Mouse (Mus musculus): ENCODE measurements at regions not wholly inside any gene's neighbourhood (a gene's known extent, or its start where the extent isn't known, plus 50 kb on each side); places are given as distances from the start of the nearest gene placed in this dataset.

DNA sequence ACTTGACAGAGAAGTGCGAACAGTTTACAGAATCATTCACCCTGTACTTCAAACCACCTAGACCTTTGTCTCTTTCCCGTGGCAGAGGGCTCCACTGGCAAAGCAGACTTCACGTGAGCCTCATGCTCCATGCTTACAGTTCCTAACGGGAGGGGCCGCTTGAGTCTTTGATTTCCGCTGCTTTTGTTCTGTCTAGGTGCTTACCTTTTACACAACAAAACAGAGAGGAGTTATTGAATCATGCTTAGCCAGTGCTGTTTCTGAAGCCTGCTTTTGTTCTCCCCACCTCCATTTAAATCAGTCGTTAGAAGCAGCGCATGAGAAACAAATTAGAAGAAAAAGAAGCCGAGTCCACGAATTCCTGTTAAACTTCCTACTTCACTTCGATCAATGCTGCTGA, 61.9 kb upstream of the Ubash3b start:
- Histone ChIP-seq H3K36me3 (no peaks in the 10 kb centered on the region), H3K27me3 (ENCODE audit: low read depth, poor library complexity, severe bottlenecking) (no peaks in the 10 kb centered on the region), H3K9me3 (replicated peaks) (no peaks in the 10 kb centered on the region), H3K27ac (peak overlapping the region; percentile 82), H3K4me1 (peaks cover 54% of the 10 kb centered on the region), H3K4me3 (no peak overlapping the region)
- WGBS = 75% methylated on average over 11 of the region's 11 CpGs
- no peak for DNase-seq (ENCODE audit: low spot score)

DNA sequence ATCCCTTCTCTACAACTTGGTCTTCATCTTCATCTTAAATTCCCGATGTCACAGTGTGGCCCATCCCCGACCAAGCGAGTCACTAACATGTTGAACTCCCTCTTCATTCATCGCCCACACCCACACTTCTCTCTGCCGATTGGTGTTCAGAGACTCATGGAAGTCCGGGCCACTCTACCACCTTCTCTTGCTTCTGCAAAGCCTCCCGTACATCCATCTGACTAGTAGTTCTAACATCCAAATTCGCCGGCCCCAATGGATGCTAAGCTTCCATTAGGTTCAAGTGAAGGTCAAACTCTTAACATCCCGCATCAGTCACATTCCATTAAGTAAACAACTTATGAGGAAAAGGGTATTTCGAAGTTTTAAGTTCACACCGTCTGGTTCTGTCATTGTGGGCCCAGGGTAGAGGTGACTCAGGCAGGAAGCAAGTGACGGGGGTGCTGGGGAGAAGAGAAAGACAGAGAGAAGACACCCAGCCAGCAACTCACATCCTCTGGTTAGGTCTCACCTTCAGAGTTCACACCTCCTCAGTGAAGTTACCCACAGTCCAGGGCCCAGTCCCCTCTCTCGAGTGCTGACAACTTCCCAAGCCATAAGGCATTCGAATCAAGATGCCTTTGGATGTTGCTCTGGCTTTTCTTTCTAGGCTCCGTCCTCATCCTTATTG, 61.0 kb upstream of the Ubash3b start:
- H3K36me3 ChIP-seq = no peaks in the 10 kb centered on the region
- 82% methylated on average over 16 of the region's 16 CpGs for WGBS
- H3K4me1 ChIP-seq = peaks cover 45% of the 10 kb centered on the region
- H3K27me3 ChIP-seq (ENCODE audit: low read depth, poor library complexity, severe bottlenecking) = no peaks in the 10 kb centered on the region
- no peaks in the 10 kb centered on the region for H3K9me3 ChIP-seq (replicated peaks)
- peak overlapping the region; percentile 82 for H3K27ac ChIP-seq
- peak; percentile 16 for DNase-seq (ENCODE audit: low spot score)
- no peak overlapping the region for H3K4me3 ChIP-seq

DNA sequence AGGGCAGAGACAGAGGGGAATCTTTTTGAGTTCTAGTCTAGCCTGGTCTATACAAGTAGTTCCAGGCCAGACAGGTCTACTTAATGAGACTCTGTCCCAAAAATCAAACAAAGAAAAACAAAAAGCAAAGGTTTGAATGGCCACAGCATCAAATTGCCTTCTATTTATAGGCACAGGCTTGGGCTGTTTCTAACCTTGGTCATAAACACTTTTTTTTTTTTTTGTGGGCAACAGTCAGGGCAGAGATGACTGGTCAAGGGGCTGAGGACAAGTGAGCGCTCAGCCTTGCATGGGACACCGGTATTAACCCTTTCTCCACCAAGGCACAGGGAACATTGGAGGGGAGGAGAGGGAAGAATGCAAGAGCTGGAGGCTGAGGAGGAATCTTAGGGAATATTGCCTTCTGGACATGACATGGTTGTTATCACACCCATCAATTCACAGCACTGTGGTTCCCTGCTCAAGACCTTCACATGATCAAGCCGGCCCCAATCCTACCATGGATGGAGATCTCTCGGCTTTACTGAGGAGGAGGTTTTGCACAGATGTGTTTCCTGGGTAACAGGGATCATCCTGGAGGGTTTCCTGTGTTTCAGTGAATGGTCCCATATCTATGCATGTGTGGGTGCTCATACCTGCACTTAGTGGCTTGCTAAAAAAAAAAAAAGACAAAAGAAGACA, 59.8 kb upstream of the Ubash3b start:
- no peaks in the 10 kb centered on the region for H3K27me3 ChIP-seq (ENCODE audit: low read depth, poor library complexity, severe bottlenecking)
- no peaks in the 10 kb centered on the region for H3K9me3 ChIP-seq (replicated peaks)
- H3K36me3 ChIP-seq = no peaks in the 10 kb centered on the region
- peak overlapping the region; percentile 66 for H3K27ac ChIP-seq
- DNase-seq (ENCODE audit: low spot score) = no peak
- H3K4me1 ChIP-seq = peaks cover 40% of the 10 kb centered on the region
- no peak overlapping the region for H3K4me3 ChIP-seq
- WGBS = 77% methylated on average over 4 of the region's 4 CpGs

DNA sequence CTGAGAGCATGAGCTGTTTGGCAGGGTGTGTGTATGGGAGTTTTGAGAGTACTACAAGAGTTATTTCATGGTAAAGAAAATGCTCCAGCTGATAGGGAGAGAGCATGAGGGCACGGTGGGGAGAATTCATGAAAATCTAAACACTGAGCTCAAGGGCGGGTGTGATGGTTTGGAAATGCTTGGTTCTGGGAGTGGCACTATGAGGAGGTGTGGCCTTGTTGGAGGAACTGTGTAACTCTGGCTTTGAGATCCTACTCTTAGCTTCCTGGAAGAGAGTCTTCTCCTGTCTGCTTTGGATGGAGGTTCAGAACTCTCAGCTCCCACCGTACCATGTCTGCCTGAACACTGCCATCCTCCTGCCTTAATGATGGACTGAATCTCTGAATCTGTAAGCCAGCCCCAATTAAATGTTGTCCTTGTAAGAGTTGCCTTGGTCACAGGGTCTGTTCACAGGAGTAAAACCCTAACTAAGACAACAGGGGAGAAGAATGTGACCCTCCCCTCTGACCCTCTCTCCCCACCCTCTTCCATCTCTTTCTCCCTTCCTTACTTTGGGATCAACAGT, 58.7 kb upstream of the Ubash3b start:
- 91% methylated on average over 3 of the region's 3 CpGs for WGBS
- H3K27ac ChIP-seq = peak overlapping the region; percentile 66; the same call in 1 of the 2 replicates

DNA sequence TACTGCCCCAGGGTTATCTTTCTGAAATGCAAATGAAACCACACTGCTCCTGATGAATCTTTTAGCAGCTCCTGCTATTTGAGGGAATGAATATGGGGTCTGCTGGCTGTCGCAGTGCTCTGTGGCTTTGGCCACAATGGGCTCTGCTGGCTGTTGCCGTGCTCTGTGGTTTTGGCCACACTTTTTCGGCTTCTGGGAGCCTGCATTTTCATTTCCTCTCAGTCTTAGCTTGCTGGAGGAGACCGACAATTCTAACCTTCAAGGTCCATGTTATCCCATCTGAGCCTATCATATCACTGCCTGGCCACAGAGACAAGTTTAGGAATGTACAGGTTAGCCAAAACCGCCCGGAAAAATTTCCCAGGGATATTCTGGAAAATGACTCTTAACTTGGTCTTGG, 57.2 kb upstream of the Ubash3b start:
- Histone ChIP-seq H3K4me3 (no peak overlapping the region), H3K27ac (peak overlapping the region; percentile 66), H3K4me1 (peaks cover 48% of the 10 kb centered on the region), H3K36me3 (no peaks in the 10 kb centered on the region), H3K9me3 (replicated peaks) (no peaks in the 10 kb centered on the region), H3K27me3 (ENCODE audit: low read depth, poor library complexity, severe bottlenecking) (no peaks in the 10 kb centered on the region)
- no peak for DNase-seq (ENCODE audit: low spot score)
- WGBS = 94% methylated on average over 6 of the region's 6 CpGs

More for the DNA sequence above, 58.7 kb upstream of the Ubash3b start:
- Histone ChIP-seq H3K9me3 (replicated peaks) (no peaks in the 10 kb centered on the region), H3K4me1 (peaks cover 43% of the 10 kb centered on the region), H3K27me3 (ENCODE audit: low read depth, poor library complexity, severe bottlenecking) (no peaks in the 10 kb centered on the region), H3K36me3 (no peaks in the 10 kb centered on the region), H3K4me3 (no peak overlapping the region)
- DNase-seq (ENCODE audit: low spot score) = no peak

DNA sequence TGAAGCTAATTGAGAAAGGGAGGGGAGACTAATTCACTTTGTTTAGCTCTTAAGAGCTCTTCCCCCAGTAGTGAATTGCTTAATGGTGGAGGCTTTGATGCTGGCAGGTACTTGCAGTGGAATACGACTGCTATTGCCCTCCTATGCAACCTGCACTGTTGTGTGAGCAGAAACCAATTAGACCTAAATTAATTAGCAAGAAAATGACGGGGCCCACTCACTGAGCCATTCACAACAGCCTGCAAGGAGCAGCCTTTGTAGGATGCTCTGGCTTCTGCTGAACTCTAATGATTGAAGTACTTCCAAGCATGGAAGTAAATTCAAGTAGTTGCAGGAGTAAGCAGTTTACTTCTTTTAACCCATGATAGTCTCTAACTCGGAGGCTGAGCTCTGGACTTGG, 54.8 kb upstream of the Ubash3b start:
- DNase-seq (ENCODE audit: low spot score) = no peak
- no peak overlapping the region for H3K4me3 ChIP-seq
- H3K9me3 ChIP-seq (replicated peaks) = no peaks in the 10 kb centered on the region
- 32% methylated on average over 3 of the region's 3 CpGs for WGBS
- no peaks in the 10 kb centered on the region for H3K27me3 ChIP-seq (ENCODE audit: low read depth, poor library complexity, severe bottlenecking)
- H3K4me1 ChIP-seq = peaks cover 58% of the 10 kb centered on the region
- H3K27ac ChIP-seq = peak overlapping the region; percentile 75
- no peaks in the 10 kb centered on the region for H3K36me3 ChIP-seq

DNA sequence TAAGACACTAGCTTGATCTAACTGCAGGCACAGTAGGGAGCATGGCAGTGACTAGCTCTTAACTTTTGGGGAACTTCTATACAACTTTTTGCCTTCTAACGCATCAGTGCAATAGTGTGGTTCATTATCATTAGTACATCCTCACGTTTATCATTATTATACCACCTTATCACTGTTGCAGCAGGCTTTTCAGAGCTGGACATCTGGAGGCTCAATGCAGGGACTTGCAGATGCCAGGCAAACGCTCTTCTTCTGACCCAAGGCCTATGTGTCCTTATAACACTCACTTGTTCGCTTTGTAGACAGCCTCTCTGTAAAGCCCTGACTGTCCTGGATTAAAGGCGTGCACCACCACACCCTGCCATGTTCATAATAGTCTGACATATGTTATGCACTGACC, 53.5 kb upstream of the Ubash3b start:
- Histone ChIP-seq H3K36me3 (no peaks in the 10 kb centered on the region), H3K9me3 (replicated peaks) (no peaks in the 10 kb centered on the region), H3K4me3 (no peak overlapping the region), H3K27me3 (ENCODE audit: low read depth, poor library complexity, severe bottlenecking) (no peaks in the 10 kb centered on the region), H3K27ac (peak overlapping the region; percentile 91), H3K4me1 (peaks cover 61% of the 10 kb centered on the region)
- DNase-seq (ENCODE audit: low spot score) = no peak
- 86% methylated on average over 5 of the region's 5 CpGs for WGBS

DNA sequence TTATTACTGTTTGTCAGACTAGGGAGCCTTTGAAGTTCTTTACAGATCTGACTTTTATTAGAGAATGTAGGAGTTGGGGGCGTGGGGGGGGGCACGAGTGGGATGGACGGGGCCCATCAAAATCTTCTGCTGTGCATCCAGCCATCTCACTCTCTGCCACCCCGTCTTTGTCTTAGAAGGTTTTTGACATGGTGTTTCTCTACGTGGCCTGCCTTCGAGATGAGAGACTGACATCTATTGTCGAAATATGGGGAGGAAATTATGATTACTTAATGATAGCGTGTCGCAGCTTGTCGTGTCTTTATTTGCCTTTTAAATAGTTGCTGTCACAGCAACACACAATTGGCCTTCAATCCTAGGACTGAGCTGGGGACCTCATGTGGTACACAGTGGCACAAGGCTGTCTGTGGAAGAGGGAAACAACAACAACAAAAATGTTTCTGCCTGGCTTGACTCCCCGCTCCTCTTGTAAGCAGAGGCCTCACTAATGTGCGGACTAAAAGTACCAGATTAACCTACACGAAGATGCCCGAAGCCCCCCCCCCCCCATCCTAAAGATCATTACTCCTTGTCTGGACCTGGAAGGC, 51.5 kb upstream of the Ubash3b start:
- WGBS = 29% methylated on average over 14 of the region's 14 CpGs
- Histone ChIP-seq H3K9me3 (replicated peaks) (no peaks in the 10 kb centered on the region), H3K4me3 (0 out of 2 replicates have a peak overlapping the region, but pooled peaks have one; percentile 21), H3K4me1 (peaks cover 71% of the 10 kb centered on the region), H3K36me3 (no peaks in the 10 kb centered on the region), H3K27ac (peak overlapping the region; percentile 91), H3K27me3 (ENCODE audit: low read depth, poor library complexity, severe bottlenecking) (no peaks in the 10 kb centered on the region)
- no peak for DNase-seq (ENCODE audit: low spot score)

DNA sequence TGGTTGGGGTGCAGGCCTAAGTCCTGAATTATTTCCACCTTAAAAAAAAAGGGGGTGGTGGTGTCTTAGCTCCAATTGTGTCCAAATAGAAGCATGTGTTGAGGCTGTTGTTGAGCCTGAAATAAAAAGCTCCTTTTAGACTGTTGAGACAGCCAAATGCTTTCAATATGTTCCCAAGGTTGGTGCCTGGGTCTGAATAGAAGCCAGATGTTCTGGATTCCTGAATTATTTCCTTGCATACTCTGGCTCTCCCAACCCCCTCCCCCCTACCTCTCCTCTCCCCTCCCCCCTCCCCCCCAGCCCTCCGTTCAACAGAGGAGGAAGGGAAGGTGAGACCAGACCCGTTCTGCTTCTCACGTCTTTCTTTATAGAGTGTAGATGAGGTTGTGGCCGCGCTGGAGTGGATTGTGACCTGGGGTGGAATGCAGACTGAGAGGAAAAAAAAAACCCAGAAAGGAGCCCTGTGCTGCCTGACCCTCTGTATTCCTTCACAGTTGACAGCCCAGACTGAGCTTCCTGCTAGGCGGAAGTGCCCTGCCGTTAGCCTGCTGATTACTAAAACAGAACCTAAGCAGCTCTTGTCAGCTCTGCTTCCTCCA, 50.9 kb upstream of the Ubash3b start:
- Histone ChIP-seq H3K27me3 (ENCODE audit: low read depth, poor library complexity, severe bottlenecking) (no peaks in the 10 kb centered on the region), H3K4me3 (peak overlapping the region; percentile 21), H3K36me3 (no peaks in the 10 kb centered on the region), H3K4me1 (peaks cover 73% of the 10 kb centered on the region), H3K9me3 (replicated peaks) (no peaks in the 10 kb centered on the region), H3K27ac (peak overlapping the region; percentile 91)
- WGBS = 0% methylated on average over 7 of the region's 7 CpGs
- DNase-seq (ENCODE audit: low spot score) = peak; percentile 84

DNA sequence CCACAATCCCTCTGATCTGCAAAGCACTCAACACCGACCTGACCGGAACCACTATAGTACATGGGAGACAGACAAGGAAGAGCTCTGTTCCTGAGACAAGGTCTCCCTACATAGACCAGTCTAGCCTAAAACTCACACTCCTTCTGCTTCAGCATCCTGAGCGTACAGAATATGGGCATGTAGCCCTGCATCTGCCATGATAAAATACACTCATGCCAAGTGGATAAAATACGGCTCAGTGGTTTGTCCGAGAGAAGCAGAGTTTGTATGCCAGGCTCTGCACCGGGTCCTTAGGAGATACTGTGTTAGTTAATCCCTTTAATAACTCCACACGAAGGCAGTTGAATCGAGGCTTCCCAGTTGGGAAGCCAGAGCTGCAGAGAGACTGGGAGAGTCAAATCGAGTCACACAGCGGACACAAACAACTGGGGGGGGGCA, 50.4 kb upstream of the Ubash3b start:
- H3K27me3 ChIP-seq (ENCODE audit: low read depth, poor library complexity, severe bottlenecking) = no peaks in the 10 kb centered on the region
- no peaks in the 10 kb centered on the region for H3K9me3 ChIP-seq (replicated peaks)
- peak overlapping the region; percentile 91 for H3K27ac ChIP-seq
- 24% methylated on average over 10 of the region's 10 CpGs for WGBS
- peaks cover 77% of the 10 kb centered on the region for H3K4me1 ChIP-seq
- H3K4me3 ChIP-seq = peak overlapping the region; percentile 21
- no peaks in the 10 kb centered on the region for H3K36me3 ChIP-seq
- peak; percentile 66 for DNase-seq (ENCODE audit: low spot score)
